Mouse (Mus musculus) cerebellum, adult 18-20 months (tissue): ENCODE measurements around the gene Ipo5.
A peak's percentile ranks its signal among the peaks of the same experiment; 100 is the strongest.

Source experiments
- DNase-seq, 2 experiments: peaks; one replicate each; pipeline ENCODE4 v3.0.0; 2021

Ipo5 gene

DNA sequence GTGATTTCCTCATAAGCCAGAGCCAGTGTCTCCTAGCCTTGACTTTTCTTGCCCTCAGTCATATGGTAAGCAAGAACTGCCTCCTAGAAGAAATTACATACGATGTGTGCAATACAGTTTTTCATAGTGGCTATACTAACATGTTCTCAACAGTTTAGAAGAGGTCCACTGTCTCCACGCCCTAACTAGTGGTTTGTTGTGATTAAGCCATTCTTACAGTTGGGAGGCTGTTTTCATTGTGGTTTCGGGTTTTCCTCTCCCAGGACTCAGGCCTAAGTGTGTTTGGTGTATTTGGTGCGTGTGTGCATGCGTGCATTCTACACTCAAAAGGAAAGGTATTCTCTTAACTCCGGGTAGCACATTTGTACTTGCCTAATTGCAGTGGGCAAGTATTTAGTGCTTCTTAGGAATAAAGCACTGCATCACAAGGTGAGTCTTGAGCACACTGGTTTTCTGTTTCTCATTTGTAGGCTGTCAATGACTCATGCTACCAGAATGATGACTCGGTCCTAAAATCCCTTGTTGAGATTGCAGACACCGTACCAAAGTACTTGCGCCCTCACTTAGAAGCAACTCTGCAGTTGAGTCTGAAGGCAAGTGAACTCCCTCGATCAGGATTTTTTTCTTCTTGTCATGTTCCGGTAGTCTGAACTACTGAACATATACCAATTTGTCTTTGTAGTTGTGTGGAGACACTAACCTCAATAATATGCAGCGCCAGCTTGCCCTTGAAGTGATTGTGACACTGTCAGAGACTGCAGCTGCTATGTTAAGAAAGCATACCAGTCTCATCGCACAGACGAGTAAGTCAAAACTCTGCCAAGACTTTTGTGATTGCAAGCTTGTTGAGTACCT lies 14.9 kb downstream of the Ipo5 start:
- no peak for DNase-seq

DNA sequence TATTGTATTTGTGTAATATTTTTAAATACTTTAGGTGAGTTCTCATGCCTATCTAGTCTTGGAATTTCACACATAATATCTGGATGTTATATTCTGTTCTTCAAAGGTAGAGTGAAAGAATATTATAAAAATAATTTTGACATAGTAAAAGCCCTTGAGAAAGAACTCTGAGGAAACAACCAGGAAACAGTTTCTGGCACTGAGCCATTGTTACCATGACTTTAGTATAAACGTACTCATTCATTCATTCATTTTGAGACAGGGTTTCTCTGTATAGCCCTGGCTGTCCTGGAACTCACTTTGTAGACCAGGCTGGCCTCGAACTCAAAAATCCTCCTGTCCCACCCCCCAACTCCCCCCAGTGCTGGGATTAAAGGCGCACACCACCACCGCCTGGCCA lies 20.2 kb downstream of the Ipo5 start:
- no peak for DNase-seq

DNA sequence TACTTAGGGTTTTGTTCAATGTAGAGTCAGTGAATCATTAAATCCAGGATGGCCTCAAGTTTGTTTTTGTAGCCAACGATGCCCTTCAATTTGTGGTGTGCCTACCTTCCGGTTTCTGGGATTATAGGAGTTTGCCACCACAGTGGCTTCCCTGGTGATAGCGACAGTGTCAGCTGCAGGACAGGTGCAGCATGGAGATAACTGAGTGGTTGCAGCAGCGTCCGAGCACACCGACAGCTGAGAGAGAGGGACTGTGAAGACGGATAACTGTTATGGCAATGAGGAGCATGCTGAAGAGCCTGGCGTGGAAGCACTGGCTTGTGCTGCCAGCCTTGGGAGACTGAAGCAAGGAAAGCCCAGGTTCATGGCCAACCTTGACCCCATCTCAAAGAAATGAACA lies 22.6 kb downstream of the Ipo5 start:
- no peak for DNase-seq

DNA sequence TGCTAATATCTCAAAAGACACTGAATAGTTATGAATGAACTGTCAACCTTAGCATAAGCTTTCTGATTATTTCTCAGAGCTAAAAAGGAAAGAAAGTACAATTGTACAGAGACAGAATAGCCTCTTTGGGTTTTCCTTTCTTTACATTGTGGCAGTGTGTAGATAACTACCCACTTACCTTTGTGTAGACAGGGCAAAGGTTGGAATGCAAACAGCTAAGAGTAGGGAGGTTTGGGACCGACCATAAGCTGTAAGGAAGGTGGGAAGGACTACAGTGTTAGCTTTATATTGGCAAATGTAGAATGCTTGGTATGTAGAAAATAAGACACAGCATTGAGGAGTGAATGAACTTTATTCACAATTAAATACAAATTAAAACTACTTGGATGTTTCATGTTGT lies 26.1 kb downstream of the Ipo5 start:
- no peak for DNase-seq

DNA sequence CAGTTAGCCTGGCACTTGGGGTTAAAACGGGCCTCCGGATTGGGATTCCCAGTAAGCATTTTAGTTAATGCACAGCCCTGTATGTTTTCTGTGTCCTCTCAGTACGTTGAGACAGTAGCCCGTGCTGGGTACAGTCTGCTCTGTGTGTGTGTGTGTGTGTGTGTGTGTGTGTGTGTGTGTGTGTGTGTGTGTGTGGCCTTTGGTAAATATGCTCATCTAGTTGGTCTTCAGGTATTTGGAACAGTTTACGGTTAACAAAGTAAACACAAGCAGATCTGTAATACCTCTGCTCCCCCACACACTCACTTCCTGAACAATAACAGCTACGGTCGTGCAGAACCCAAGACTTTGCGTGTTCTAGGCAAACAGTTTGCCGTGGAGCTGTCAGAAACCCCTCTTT lies 31.8 kb downstream of the Ipo5 start:
- no peak for DNase-seq

DNA sequence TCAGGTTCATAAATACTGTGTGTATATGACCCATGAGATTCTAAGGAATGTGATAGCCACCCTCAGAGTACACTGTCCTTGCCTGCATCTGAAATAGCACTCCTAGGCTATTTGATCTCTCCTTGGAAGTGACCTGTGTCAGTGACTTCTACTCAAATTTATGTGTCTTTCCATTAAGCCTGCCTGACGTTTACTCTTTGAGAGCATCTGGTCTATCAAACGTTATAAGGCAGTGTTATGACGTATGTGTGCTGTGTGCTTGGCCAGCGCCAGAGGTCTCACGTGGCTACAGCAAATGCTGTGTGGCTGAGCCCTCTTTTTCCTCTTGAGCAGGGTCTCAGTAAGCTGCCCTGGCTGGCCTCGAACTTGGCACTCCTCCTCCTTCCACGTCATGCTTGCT lies 34.1 kb downstream of the Ipo5 start:
- no peak for DNase-seq

DNA sequence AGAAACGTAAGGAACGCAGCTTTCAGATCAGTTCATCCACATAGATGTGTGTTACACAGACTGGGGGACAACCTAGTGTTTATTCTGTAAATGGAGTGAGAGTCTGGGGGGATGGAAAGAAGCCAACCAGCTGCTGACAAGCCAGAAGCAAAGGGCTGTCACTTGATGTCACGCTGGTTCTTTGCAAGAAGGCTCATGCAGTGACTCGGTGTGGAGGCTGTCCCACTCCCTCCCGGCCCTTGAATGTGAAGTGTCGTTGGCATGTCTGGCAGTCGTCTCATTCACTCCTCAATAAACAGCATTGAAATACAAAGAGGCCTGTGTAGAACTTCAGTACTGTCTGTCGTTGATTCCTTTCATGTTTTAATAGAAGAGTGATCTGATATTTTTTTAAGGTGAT lies 36.1 kb downstream of the Ipo5 start:
- DNase-seq: no peak

DNA sequence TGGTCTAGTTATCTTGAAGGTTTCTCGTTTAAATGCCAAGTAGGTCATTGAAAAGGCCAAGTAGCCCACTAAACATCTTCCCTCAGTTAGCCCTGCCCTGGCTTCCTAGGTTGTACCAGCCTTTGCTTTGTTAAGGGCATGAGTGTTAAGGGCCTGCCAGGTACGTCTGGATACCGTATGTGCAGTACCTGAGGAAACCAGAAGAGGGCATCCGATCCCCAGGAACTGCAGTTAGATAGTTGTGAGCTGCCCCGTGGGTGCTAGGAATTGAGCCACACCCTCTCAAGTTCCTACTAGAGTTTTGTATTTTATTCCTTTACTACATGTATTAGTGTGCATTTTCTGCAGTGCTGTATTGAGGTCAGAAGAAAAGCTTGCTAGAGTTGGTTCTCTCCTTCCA lies 38.0 kb downstream of the Ipo5 start:
- DNase-seq: no peak

DNA sequence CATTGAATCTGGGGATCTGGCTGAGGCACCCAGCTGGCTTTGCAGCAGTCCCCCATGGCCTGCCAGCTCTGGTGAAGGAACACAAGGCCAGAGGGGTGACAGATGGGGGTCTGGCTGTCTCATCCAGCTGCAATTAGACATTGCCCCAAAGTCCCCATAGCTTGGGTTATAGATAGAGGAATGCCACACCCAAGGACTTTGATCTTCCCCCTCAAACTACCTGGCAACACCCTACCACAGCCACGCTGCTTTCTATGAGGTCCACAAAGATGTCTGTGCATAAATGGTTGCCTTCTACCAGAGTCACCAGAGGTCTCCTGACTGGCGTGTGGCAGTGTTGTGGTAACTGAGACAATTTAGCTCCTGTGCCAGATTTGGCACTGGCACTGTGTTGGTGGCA lies 39.0 kb downstream of the Ipo5 start:
- no peak for DNase-seq

DNA sequence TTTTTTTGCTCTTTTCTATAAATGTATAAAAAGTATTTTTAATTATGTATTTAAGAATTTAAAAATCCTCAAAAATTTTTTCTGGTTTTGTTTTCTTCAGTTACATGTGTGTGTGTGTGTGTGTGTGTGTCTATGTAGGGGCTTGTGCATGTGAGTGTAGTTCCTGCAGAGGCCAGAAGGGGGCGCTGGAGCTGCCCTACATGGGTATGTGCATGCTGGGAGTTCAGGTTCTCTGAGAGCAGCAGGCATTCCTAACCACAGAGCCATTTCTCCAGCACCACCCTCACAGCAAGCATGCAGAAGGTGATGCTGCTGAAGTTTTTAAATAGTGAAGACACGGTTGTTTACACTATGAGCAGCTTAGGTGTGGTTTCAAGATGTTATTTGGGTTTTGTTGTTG lies 41.4 kb downstream of the Ipo5 start:
- DNase-seq: no peak

DNA sequence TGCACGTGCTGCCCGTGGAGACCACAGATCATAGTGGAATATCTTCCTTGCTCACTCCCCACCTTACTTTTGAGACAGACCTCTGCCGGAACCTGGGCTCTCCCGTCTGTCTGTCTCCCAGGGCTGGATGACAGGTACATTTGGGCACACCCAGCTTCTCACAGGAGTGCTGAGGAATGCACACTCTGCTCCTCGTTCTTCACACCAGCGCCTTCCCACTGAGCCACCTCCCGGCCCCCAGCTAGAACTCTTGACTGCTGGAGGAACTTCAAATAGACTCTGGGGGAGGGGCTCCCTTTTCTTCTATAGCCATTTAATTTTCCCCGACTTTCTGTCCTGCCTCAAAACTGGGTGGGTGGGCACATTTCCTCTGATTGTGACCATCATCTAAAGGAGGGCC lies 49.5 kb downstream of the Ipo5 start:
- no peak for DNase-seq

DNA sequence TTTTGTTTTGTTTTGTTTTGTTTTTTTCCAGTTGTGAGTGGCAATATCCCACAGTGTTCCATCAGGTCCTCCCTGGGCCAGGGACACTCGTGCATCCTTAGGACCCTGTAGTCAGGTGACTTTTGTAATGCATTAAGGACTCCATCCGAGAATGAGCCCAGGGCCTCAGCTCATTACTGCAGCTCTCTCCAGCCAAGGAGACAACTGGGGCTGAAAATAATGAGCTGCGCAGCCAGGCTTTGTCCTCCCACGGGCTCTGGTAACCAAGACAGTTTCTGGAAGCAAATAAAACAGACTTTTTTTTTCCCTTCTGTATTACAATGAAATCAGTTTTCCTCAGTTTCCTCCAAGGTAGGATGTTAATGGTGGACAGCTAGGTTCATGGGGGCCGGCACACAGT lies 50.0 kb downstream of the Ipo5 start:
- no peak for DNase-seq

DNA sequence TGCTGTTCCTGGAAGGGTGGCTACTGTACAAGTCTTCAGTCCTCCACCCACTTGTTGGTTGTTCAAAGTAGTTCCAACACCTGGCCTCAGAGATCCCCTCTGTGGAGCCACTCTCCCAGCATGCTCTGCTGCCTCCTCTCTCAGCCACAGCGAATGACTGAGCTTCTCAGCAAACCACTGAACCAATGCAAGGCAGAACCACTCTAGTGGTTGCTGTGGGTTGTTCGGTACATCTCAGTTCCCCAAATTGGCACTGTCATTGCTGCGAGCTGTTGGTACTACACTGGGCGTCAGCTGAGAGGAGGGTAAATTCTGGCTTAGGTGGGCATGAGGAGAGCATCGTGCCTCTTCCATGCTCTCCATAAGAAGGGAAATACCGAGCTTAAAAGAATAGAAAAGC lies 56.0 kb downstream of the Ipo5 start:
- no peak for DNase-seq

DNA sequence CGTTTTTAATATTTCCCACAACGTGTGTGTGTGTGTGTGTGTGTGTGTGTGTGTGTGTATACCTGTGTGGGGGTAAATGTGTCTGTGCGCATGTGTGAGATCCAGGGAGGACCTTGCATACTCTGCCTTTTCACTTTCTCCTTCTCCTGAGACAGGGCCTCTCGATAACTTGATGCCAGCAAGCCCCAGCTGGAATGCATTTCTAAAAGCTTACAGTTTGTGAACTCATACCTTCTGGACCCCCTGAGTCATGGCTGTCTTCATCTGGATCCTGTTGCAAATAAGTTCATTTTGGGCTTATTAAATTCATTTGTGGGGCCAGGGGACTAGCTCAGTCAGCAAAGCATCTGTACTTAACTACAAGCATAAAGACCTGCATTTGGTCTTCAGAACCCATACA lies 57.7 kb downstream of the Ipo5 start:
- DNase-seq: no peak

DNA sequence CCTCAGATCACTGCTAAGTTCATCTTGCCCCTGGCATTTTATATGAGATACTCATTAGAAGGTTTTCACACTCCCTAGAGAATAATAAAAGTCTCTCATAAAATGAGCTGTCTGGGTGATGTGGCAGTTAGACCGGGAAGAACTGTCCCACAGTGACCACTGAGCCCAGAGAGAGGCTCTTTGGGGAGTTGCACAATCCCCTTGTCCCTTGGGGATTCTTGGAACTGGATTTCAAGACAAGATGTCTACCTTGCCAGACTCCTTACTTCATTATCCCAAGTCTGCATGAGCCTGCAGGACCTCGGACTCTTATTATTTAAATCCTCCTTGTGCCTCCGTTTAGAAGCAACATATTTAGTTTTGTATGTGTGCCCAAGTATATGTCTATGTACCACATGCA lies 58.6 kb downstream of the Ipo5 start:
- no peak for DNase-seq

DNA sequence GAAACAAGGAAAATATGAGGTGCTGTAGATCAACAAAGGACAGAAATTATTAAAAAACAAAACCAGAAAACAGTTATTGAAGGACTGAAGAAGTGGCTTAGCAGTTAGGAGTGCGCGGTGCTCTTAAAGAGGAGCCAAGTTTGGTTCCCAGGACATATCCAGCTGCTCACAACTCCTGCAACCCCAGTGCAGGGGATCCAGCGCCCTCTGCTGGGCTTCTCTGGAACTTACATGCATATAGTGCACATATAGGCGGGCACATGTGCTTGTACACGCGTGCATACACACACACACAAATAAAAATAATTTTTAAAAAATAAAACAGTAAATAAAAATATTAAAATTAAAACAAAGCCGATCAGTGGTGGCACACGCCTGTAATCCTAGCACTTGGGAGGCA lies 59.6 kb downstream of the Ipo5 start:
- no peak for DNase-seq

DNA sequence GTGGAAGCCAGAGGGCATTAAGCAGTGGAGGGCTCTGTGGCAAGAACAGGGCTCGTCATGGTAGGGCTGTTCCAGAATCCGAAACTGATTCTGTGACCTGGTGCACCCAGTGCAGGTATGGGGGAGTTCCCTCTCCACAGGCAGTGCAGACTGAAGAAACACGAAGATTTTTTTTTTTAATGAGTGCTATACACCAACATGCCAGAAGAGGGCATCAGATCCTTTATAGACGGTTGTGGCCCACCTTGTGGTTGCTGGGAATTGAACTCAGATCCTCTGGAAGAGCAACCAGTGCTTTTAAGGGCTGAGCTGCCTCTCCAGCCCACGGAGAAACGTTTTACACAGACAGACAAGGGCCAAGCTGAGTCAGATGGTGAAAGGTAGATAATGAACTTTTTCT lies 60.3 kb downstream of the Ipo5 start:
- no peak for DNase-seq

DNA sequence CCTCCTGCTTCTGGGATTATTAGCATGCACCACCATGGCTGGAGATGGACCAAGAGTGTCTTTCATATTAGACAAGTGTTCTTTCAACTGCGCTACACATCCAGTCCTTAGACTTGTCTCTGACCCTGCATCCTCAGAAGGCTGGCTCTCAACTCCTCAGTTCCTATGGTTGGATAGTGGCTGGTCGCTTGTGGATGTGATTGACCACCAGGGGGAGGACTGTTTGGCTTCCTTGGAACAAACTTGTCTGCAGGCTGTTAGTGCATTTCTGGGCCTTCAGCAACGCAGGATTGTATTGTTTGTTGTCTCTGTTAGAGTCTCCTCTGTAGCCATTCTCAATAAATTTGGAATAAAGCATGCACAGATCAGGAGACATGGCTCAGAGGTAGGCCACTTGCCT lies 68.5 kb downstream of the Ipo5 start:
- peak; percentile 15 to 23 for DNase-seq

DNA sequence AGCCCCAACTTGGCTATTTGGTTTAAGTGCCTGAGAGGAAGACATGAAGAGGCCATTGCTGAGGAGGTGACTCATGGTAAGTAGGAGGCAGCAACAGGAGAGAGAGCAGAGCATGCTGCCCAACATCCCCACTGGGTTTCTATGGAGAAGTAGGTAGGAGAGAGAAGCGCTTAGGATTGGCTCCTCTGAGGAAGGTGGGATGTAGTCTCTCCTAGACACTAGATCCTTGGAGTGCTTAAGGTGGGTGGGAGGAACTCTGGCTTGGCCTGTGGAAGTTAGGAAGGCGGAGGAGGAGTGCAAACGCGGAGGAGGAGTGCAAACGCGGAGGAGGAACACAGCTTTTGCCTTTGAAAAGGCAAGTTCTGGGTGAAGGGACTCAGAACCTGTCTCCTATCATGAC lies 78.1 kb downstream of the Ipo5 start:
- no peak for DNase-seq
